Mouse (Mus musculus) forebrain, embryonic 13.5 days (tissue): ENCODE measurements around the gene Trpm7. TPM values are rescaled to one million over a fixed set of nuclear protein-coding genes. Genes with fewer than 3 reads are reported as not detected.

Source experiments
- ATAC-seq: fragments of 200-750 bp; cut with Nextera tagmentation; 2 replicates; pipeline ENCODE4 v1.8.0; 2017
- H3K27ac ChIP-seq: fragments of 300-500 bp; sonication (generic); 2 replicates; pipeline ENCODE4 v1.5.1; 2015; ENCODE audit warnings: inconsistent platforms, mild to moderate bottlenecking, moderate library complexity
- H3K27me3 ChIP-seq: fragments of 300-500 bp; sonication (generic); 2 replicates; pipeline ENCODE4 v1.6.1; 2015; ENCODE audit warnings: mild to moderate bottlenecking, inconsistent platforms
- H3K36me3 ChIP-seq: fragments of 300-500 bp; sonication (generic); 2 replicates; pipeline ENCODE4 v1.6.1; 2015; ENCODE audit warnings: mild to moderate bottlenecking, inconsistent platforms; ENCODE audit not compliant: poor library complexity, severe bottlenecking
- H3K4me1 ChIP-seq: fragments of 300-500 bp; sonication (generic); 2 replicates; pipeline ENCODE4 v1.6.1; 2015; ENCODE audit warnings: inconsistent platforms
- H3K4me2 ChIP-seq: fragments of 300-500 bp; sonication (generic); 2 replicates; pipeline ENCODE4 v1.6.1; 2015; ENCODE audit warnings: inconsistent platforms, mild to moderate bottlenecking, moderate library complexity
- H3K4me3 ChIP-seq: fragments of 300-500 bp; sonication (generic); 2 replicates; pipeline ENCODE4 v1.5.1; 2015; ENCODE audit warnings: mild to moderate bottlenecking, inconsistent platforms
- H3K9ac ChIP-seq: fragments of 300-500 bp; sonication (generic); 2 replicates; pipeline ENCODE4 v1.6.1; 2015; ENCODE audit warnings: mild to moderate bottlenecking, inconsistent platforms
- H3K9me3 ChIP-seq: fragments of 300-500 bp; sonication (generic); replicated peaks from 2 replicates; pipeline ENCODE4 v1.6.1; 2016; ENCODE audit warnings: inconsistent platforms
- WGBS: fragments of 180-500 bp; shearing (Covaris S2); methylation state at CpG from one replicate; pipeline ENCODE4 v1.1.7; 2015; 5-methylcytosine and 5-hydroxymethylcytosine counted together
- polyA plus RNA-seq: library from polyadenylated mRNA; unstranded; fragments of >200 nt; fragmentation: Nextera tagmentation; extraction: Ambion mirVana; gene quantifications from 2 replicates; pipeline ENCODE4 v1.2.1, GENCODE M21; 2015

Trpm7 gene
- polyA plus RNA-seq, result 41.3 and 46.3 TPM in 2 replicates

DNA sequence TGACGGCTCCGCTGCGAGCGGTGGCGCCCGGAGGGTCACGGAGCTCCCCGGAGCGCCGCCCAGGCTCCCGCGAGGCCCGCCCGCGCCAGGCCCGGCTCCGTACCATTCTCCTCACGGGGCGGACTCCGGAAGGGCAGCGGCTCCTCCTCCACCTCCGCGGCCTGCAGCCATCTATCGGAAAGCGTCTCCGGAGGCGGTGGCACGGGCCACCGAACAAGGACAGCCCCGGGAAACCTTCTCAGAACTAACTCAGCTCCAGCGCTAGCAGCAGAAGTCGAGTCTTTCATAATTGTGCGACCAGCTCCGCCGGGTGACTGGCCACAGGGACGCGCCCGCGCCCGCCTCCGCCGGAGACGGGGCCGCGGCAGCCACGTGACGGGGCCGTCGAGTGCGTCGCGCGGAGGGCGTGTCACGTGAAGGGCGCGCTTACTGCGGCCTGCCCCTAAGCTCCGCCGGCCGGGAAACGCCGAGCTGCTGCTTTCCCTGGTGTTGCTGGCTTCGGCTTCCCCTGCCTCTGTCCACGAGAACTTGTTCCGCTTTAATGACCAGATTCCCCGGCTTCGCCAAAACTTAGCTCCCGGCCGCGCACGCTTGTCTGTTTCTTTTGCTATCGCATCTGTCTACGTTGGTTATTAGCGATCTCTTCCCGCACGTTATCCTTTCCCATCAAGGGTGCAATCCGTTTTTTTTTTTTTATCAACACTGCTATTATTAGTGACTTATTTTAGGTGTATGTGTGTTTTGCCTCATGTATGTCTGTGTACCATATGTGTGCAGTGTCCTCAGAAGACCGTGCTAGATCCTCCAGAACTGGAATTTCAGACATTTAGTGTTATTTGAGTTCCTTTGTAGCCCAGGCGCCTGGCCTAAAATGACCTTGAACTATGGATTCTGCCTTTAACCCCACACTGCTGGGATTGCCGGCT is at the start of gene Trpm7:
Trpm7 (minus strand) TSS at position 360 of the 926 bp plus-strand sequence.
- Histone ChIP-seq H3K4me2 (peak within 1 kb of the TSS; percentile 79), H3K27me3 (no peaks in the 10 kb centered on the region), H3K9ac (peak within 1 kb of the TSS; percentile 89), H3K9me3 (no peaks in the 10 kb centered on the region), H3K4me3 (peak within 1 kb of the TSS; percentile 93), H3K4me1 (peaks cover 23% of the 10 kb centered on the region), H3K36me3 (no peaks in the 10 kb centered on the region), H3K27ac (peak within 1 kb of the TSS; percentile 96)
- under 1% methylated on average over 73 of the region's 81 CpGs for WGBS
- ATAC-seq, result peak; percentile 99

DNA sequence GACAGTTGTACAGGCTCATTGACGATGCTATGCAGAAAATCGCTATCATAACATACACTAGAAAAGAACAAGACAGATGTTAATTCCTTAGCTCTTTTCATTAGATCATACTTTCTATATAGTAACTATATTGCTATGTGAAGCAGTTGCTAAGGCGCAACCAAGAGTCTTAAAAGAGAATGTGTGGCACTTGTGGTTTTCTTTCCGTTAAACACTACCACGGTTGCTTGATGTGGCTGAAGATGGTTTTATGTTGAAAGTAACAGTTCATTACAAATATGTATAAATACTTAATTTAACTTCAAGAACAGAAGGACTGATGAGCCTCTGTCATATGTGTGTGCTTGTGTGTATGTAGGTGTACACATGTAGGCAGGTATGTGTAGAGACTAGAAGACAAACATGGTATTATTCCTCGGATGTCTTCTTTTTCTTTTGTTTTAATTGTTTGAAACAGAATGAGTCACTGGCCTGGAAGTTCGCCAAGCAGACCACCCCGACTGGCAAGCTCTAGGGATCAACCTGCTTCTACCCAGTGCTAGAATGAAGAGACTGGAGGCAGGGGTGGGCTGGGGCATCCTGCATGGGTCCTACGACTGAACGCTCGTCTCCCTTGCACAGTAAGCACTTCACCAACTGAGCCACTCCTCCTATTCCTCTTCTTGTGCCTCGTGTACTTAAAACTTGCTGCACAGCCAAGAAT is 44.5 kb upstream of the Trpm7 start:
- H3K9me3 ChIP-seq, result no peaks in the 10 kb centered on the region
- ATAC-seq, result no peak
- H3K36me3 ChIP-seq, result peaks cover 73% of the 10 kb centered on the region
- no peak overlapping the region for H3K4me3 ChIP-seq
- H3K27me3 ChIP-seq, result no peaks in the 10 kb centered on the region
- H3K9ac ChIP-seq, result no peak overlapping the region
- H3K4me2 ChIP-seq, result no peak overlapping the region
- 80% methylated on average over 12 of the region's 12 CpGs for WGBS
- H3K27ac ChIP-seq, result no peak overlapping the region
- H3K4me1 ChIP-seq, result no peaks in the 10 kb centered on the region

DNA sequence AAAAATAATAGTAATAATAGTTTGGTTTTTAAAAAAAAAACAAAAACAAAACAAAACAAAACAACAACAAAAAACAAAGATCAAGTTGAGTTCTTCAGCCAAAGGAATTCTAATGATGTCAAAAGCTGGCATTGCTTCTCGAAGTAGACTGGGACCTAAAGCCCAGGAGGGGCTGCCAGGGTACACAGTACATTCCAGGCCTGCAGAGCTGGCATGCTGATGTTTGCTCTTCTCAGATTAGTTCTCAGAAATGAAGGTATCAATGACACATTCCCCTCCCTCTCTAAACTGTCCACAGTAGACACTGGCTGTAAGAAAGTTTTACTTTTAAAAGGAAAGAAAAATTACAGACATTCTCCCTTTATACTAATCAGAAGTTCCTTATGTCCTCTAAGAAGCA is 40.2 kb upstream of the Trpm7 start:
- H3K27ac ChIP-seq, result no peak overlapping the region
- H3K9ac ChIP-seq, result no peak overlapping the region
- ATAC-seq, result no peak
- no peaks in the 10 kb centered on the region for H3K4me1 ChIP-seq
- no peak overlapping the region for H3K4me2 ChIP-seq
- H3K9me3 ChIP-seq, result no peaks in the 10 kb centered on the region
- 82% methylated on average over 1 of the region's 1 CpGs for WGBS
- no peak overlapping the region for H3K4me3 ChIP-seq
- no peaks in the 10 kb centered on the region for H3K27me3 ChIP-seq
- peaks cover 56% of the 10 kb centered on the region for H3K36me3 ChIP-seq

DNA sequence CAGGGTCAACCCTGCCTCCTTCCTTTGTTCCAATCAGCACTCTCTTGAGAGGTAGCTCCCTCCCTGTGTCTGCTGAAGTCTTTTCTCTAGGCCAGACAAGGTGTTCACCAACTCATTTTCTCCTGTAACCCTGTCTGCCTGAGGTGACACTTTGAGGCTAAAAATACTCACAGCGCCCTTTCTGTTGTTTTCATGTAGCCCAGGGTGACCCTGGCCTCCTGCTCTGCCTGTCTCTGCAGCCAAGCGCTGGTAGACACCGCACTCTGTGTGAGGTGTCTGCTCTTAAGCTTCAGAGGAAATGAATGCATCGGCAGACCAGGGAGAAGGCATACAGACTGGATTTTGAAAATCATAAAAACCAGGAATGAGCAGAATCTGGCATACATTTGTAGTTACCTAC is 38.1 kb upstream of the Trpm7 start:
- WGBS, result 54% methylated on average over 4 of the region's 4 CpGs
- ATAC-seq, result no peak
- H3K9ac ChIP-seq, result no peak overlapping the region
- H3K4me3 ChIP-seq, result no peak overlapping the region
- no peaks in the 10 kb centered on the region for H3K4me1 ChIP-seq
- no peak overlapping the region for H3K27ac ChIP-seq
- H3K36me3 ChIP-seq, result peaks cover 37% of the 10 kb centered on the region
- H3K27me3 ChIP-seq, result no peaks in the 10 kb centered on the region
- no peaks in the 10 kb centered on the region for H3K9me3 ChIP-seq
- no peak overlapping the region for H3K4me2 ChIP-seq

DNA sequence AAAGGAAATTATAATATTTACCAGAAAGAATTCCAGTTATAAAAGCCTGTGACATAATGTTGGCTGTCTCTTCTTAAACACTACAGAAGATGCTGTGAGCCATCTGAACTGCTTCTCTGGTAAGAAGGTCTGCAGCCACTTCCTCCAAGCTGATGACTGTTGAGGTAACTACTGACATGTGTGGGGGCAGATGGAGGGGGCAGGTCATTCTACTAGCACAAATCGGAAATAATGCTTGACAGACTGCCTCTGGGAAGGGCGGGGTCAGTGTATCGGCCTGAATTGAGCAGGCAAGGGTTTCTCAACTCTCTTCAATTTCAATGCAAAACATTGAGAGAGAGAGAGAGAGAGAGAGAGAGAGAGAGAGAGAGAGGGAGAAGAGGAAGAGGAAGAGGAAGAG is 28.1 kb upstream of the Trpm7 start:
- ATAC-seq, result no peak
- H3K36me3 ChIP-seq, result peaks cover 51% of the 10 kb centered on the region
- WGBS, result 80% methylated on average over 3 of the region's 3 CpGs
- H3K27ac ChIP-seq, result no peak overlapping the region
- H3K9me3 ChIP-seq, result no peaks in the 10 kb centered on the region
- H3K4me1 ChIP-seq, result no peaks in the 10 kb centered on the region
- H3K4me2 ChIP-seq, result no peak overlapping the region
- no peak overlapping the region for H3K9ac ChIP-seq
- no peaks in the 10 kb centered on the region for H3K27me3 ChIP-seq
- no peak overlapping the region for H3K4me3 ChIP-seq

DNA sequence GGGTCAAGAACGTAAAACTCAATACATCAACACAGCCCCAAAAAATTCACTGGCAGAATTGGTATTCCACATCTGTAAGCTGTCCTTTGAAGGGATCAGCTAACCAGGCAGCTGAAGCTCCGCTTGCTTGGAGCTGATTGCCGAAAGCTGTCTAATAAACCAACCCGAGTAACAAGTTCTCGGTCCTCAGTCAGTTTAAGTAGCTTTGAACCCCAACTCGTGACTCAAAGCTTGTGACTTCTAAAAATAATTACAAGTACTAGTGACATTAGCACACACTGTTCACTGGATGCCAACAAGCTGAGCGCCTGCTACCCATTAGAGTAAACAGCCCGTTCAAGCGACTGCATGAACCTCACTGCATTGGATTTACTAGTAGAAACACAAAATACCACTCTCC is 21.5 kb upstream of the Trpm7 start:
- 92% methylated on average over 9 of the region's 9 CpGs for WGBS
- no peak for ATAC-seq

DNA sequence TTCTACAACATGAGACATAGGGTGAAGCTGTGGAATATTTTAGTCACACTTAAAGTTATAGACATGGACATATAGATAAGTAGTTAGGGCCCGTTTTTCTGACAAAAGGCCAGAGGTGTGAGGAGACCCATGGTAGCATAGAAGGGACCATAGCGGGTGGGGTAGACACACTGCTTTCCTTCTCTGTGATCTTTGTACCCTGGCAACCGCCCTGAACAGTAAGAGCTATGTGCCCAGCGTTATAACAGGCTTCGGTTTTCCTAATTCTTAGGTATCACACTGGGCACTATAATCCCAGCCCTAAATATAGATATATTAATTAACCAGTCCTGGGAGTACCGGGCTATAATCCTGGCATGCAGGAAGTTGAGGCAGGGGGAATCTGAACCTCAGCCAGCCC is 20.9 kb upstream of the Trpm7 start:
- H3K27ac ChIP-seq, result no peak overlapping the region
- no peak overlapping the region for H3K4me2 ChIP-seq
- WGBS, result 84% methylated on average over 6 of the region's 6 CpGs
- no peaks in the 10 kb centered on the region for H3K27me3 ChIP-seq
- H3K9me3 ChIP-seq, result no peaks in the 10 kb centered on the region
- no peak for ATAC-seq
- peaks cover 30% of the 10 kb centered on the region for H3K36me3 ChIP-seq
- no peaks in the 10 kb centered on the region for H3K4me1 ChIP-seq
- no peak overlapping the region for H3K9ac ChIP-seq
- no peak overlapping the region for H3K4me3 ChIP-seq

More for the DNA sequence above, 21.5 kb upstream of the Trpm7 start:
- H3K4me2 ChIP-seq, result no peak overlapping the region
- no peak overlapping the region for H3K9ac ChIP-seq
- no peaks in the 10 kb centered on the region for H3K9me3 ChIP-seq
- no peak overlapping the region for H3K4me3 ChIP-seq
- no peaks in the 10 kb centered on the region for H3K4me1 ChIP-seq
- H3K36me3 ChIP-seq, result peaks cover 35% of the 10 kb centered on the region
- no peak overlapping the region for H3K27ac ChIP-seq
- no peaks in the 10 kb centered on the region for H3K27me3 ChIP-seq

DNA sequence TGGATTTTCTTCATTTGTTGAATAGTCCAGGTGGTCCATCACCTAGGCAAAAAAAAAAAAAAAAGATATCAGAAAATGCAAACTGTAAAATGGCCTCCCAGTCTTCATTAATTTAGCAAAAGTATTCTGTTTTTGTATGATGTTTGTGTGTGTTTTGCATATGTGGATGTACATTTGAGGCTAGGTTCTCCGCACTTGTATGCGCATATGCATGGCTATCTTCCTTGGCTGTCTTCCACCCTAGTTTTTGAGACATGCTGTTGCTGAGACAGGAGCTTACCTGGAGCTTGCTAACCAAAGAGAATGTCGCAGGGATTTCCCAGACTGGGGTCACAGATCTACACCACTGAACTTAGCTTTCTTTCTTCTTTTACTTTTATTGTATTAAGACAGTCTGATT is 18.2 kb upstream of the Trpm7 start:
- Histone ChIP-seq H3K9ac (no peak overlapping the region), H3K4me2 (no peak overlapping the region), H3K27me3 (no peaks in the 10 kb centered on the region), H3K27ac (no peak overlapping the region), H3K9me3 (no peaks in the 10 kb centered on the region), H3K36me3 (peaks cover 10% of the 10 kb centered on the region), H3K4me1 (no peaks in the 10 kb centered on the region), H3K4me3 (no peak overlapping the region)
- no peak for ATAC-seq
- 99% methylated on average over 3 of the region's 3 CpGs for WGBS

DNA sequence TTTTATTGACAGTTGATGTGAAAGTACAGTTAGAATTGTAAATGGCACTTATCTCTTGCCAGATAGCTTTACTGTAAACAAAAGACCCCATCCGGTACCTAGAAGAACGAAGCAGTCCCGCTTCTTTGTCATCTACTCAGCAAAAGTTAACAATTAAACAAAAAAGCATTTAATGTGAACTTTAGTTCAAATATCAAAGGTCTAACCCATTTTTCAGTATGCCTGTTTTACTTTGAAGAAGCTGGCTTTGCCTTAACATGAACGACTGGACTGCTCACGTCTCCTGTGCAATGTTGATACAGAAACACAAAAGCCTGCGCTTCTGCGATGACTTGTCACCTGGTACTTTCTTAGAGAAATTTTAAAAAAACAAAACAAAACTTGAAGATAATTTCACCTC is 16.3 kb upstream of the Trpm7 start:
- no peak overlapping the region for H3K9ac ChIP-seq
- H3K4me1 ChIP-seq, result no peaks in the 10 kb centered on the region
- peaks cover 7% of the 10 kb centered on the region for H3K36me3 ChIP-seq
- no peaks in the 10 kb centered on the region for H3K27me3 ChIP-seq
- WGBS, result 95% methylated on average over 7 of the region's 7 CpGs
- ATAC-seq, result no peak
- no peak overlapping the region for H3K27ac ChIP-seq
- no peak overlapping the region for H3K4me3 ChIP-seq
- no peaks in the 10 kb centered on the region for H3K9me3 ChIP-seq
- H3K4me2 ChIP-seq, result no peak overlapping the region

DNA sequence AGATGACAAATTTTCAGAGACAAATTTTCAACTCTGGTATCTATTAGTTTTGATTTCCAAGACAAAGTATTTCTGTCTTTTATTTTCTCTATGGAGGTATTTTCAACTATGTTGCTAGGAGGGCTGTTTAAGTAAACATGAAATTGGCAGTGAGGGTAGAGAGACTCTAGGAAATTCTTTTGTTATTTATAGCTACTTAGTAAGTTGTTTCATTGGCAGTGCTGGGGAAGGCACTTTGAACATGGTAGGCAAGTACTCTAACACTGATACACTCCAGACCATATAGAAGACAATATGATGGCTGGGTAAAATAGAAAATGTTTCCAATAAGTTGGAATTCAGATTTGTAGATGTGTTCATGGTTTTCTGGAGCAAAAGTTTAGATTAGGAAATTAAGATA is 15.7 kb upstream of the Trpm7 start:
- Histone ChIP-seq H3K27ac (no peak overlapping the region), H3K36me3 (peaks cover 7% of the 10 kb centered on the region), H3K4me1 (no peaks in the 10 kb centered on the region), H3K4me3 (no peak overlapping the region), H3K4me2 (no peak overlapping the region), H3K9me3 (no peaks in the 10 kb centered on the region), H3K27me3 (no peaks in the 10 kb centered on the region), H3K9ac (no peak overlapping the region)
- no peak for ATAC-seq

DNA sequence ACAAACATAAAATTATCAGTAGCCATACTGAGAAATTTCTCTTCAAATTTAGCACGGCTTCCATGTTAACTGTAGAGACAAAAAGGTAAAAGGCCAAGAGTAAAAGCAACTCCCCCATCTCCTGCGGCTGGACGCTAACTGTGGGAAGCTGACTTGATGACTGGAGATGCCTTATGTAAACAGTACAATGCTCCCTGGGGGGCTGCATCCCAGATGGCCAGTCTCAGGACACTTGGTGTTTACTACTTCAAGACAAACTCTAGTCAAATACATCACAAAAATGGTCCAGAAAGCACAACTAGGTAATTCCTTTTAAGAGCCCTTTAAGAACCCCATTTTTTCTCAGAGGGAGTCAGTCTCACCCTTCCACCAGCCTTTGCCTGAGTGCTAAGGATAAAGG is 11.1 kb upstream of the Trpm7 start:
- H3K36me3 ChIP-seq, result no peaks in the 10 kb centered on the region
- 68% methylated on average over 3 of the region's 3 CpGs for WGBS
- no peaks in the 10 kb centered on the region for H3K4me1 ChIP-seq
- H3K27ac ChIP-seq, result no peak overlapping the region
- ATAC-seq, result no peak
- H3K27me3 ChIP-seq, result no peaks in the 10 kb centered on the region
- H3K4me3 ChIP-seq, result no peak overlapping the region
- H3K9me3 ChIP-seq, result no peaks in the 10 kb centered on the region
- no peak overlapping the region for H3K9ac ChIP-seq
- H3K4me2 ChIP-seq, result no peak overlapping the region

DNA sequence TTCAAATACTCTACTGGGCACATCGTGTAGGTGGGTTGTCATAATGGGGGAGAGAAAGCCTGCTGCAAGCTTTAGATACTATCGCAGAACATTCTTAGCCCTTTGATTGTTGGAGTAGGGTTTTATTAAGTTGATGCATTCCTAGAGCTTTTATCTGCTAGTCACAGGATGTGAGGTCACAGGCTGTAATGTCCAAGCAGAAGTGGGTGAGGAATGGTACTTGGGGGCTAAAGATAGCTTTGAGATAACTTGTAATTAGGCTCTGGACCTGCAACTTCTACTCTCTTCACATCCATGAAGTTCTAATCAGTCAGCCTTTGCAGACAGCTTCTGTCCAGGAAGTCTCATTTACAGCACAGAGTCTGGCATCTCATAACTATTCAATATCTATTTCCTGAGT is 9.8 kb upstream of the Trpm7 start:
- Histone ChIP-seq H3K4me2 (no peak overlapping the region), H3K9me3 (no peaks in the 10 kb centered on the region), H3K27me3 (no peaks in the 10 kb centered on the region), H3K4me3 (no peak overlapping the region), H3K4me1 (no peaks in the 10 kb centered on the region), H3K36me3 (no peaks in the 10 kb centered on the region), H3K27ac (no peak overlapping the region), H3K9ac (no peak overlapping the region)
- ATAC-seq, result no peak
- WGBS, result 90% methylated on average over 2 of the region's 2 CpGs
